Mouse (Mus musculus) limb, embryonic 12.5 days (tissue): ENCODE measurements around the gene Msrb3. TPM values are rescaled to one million over a fixed set of nuclear protein-coding genes. Genes with fewer than 3 reads are reported as not detected.

Source experiments
- ATAC-seq: fragments of 200-750 bp; cut with Nextera tagmentation; 2 replicates; pipeline ENCODE4 v1.8.0; 2017; ENCODE audit warnings: low read depth, moderate TSS enrichment; ENCODE audit not compliant: insufficient number of reproducible peaks, insufficient read depth, low FRiP score, low TSS enrichment
- H3K27ac ChIP-seq: fragments of 300-500 bp; sonication (generic); 2 replicates; pipeline ENCODE4 v1.5.1; 2016; ENCODE audit warnings: mild to moderate bottlenecking, moderate library complexity
- H3K27me3 ChIP-seq: fragments of 300-500 bp; sonication (generic); 2 replicates; pipeline ENCODE4 v1.6.1; 2016; ENCODE audit warnings: mild to moderate bottlenecking, moderate library complexity
- H3K36me3 ChIP-seq: fragments of 300-500 bp; sonication (generic); 2 replicates; pipeline ENCODE4 v1.6.1; 2016; ENCODE audit warnings: mild to moderate bottlenecking, moderate library complexity
- H3K4me1 ChIP-seq: fragments of 300-500 bp; sonication (generic); replicated peaks from 2 replicates; pipeline ENCODE4 v1.6.1; 2016
- H3K4me2 ChIP-seq: fragments of 300-500 bp; sonication (generic); 2 replicates; pipeline ENCODE4 v1.6.1; 2016; ENCODE audit warnings: mild to moderate bottlenecking, moderate library complexity
- H3K4me3 ChIP-seq: fragments of 300-500 bp; sonication (generic); replicated peaks from 2 replicates; pipeline ENCODE4 v1.5.1; 2016; ENCODE audit warnings: mild to moderate bottlenecking
- H3K9ac ChIP-seq: fragments of 300-500 bp; sonication (generic); replicated peaks from 2 replicates; pipeline ENCODE4 v1.6.1; 2016; ENCODE audit warnings: mild to moderate bottlenecking, moderate library complexity
- H3K9me3 ChIP-seq: fragments of 300-500 bp; sonication (generic); 2 replicates; pipeline ENCODE4 v1.6.1; 2016; ENCODE audit warnings: mild to moderate bottlenecking, moderate library complexity
- WGBS: fragments of 180-500 bp; shearing (Covaris S2); methylation state at CpG from one replicate; pipeline ENCODE4 v1.1.7; 2016; 5-methylcytosine and 5-hydroxymethylcytosine counted together
- polyA plus RNA-seq: library from polyadenylated mRNA; unstranded; fragments of >200 nt; fragmentation: Nextera tagmentation; extraction: Ambion mirVana; gene quantifications from 2 replicates; pipeline ENCODE4 v1.2.1, GENCODE M21; 2016

The Msrb3 gene
- polyA plus RNA-seq, 1 experiment from 2014 or later = 8.6 TPM

- Histone ChIP-seq H3K27me3 (no peaks in the 10 kb centered on the region; the same call in 1 of the 2 replicates), H3K4me1 (peaks cover 55% of the 10 kb centered on the region), H3K4me3 (no peak overlapping the region), H3K9ac (no peak overlapping the region), H3K9me3 (no peaks in the 10 kb centered on the region), H3K36me3 (no peaks in the 10 kb centered on the region), H3K4me2 (peak overlapping the region; percentile 23; the same call in 1 of the 2 replicates), H3K27ac (no peak overlapping the region)
- ATAC-seq = no peak
- 65% methylated on average over 20 of the region's 20 CpGs for WGBS
Observed at GRCm38 (mm10) chr10:120876549-120877270, 22.2 kb downstream of the Msrb3 start.

- no peaks in the 10 kb centered on the region; the same call in 1 of the 2 replicates for H3K27me3 ChIP-seq
- H3K4me3 ChIP-seq = no peak overlapping the region
- no peak overlapping the region for H3K27ac ChIP-seq
- no peak for ATAC-seq
- peaks cover 59% of the 10 kb centered on the region for H3K4me1 ChIP-seq
- H3K9ac ChIP-seq = no peak overlapping the region
- H3K9me3 ChIP-seq = no peaks in the 10 kb centered on the region
- WGBS = 18% methylated on average over 26 of the region's 26 CpGs
- H3K4me2 ChIP-seq = peak overlapping the region; percentile 23; the same call in 1 of the 2 replicates
- no peaks in the 10 kb centered on the region for H3K36me3 ChIP-seq
Observed at GRCm38 (mm10) chr10:120875672-120876463, 23.0 kb downstream of the Msrb3 start.

- no peaks in the 10 kb centered on the region for H3K36me3 ChIP-seq
- H3K27me3 ChIP-seq = no peaks in the 10 kb centered on the region; the same call in 1 of the 2 replicates
- peaks cover 69% of the 10 kb centered on the region for H3K4me1 ChIP-seq
- ATAC-seq = no peak
- H3K27ac ChIP-seq = 0 out of 2 replicates have a peak overlapping the region, but pooled peaks have one; percentile 26
- no peak overlapping the region for H3K4me3 ChIP-seq
- H3K9ac ChIP-seq = no peak overlapping the region
- 27% methylated on average over 12 of the region's 12 CpGs for WGBS
- peak overlapping the region; percentile 17; the same call in 1 of the 2 replicates for H3K4me2 ChIP-seq
- H3K9me3 ChIP-seq = no peaks in the 10 kb centered on the region
Observed at GRCm38 (mm10) chr10:120874261-120874660, 24.6 kb downstream of the Msrb3 start.

- peaks cover 69% of the 10 kb centered on the region for H3K4me1 ChIP-seq
Observed at GRCm38 (mm10) chr10:120873646-120874201, 25.2 kb downstream of the Msrb3 start.

GRCm38 (mm10) chr10:120872483-120872862 is 26.4 kb downstream of the Msrb3 start:
- H3K36me3 ChIP-seq = no peaks in the 10 kb centered on the region
- peak overlapping the region; percentile 11; the same call in 1 of the 2 replicates for H3K4me3 ChIP-seq
- peak overlapping the region; percentile 49 for H3K4me2 ChIP-seq
- H3K27ac ChIP-seq = peak overlapping the region; percentile 78
- H3K9ac ChIP-seq = no peak overlapping the region
- peaks cover 69% of the 10 kb centered on the region for H3K4me1 ChIP-seq
- under 1% methylated on average over 13 of the region's 13 CpGs for WGBS
- no peaks in the 10 kb centered on the region for H3K9me3 ChIP-seq
- ATAC-seq = peak; percentile 92
- H3K27me3 ChIP-seq = no peaks in the 10 kb centered on the region; the same call in 1 of the 2 replicates

More at GRCm38 (mm10) chr10:120873646-120874201, 25.2 kb downstream of the Msrb3 start:
- Histone ChIP-seq H3K4me3 (no peak overlapping the region), H3K9ac (no peak overlapping the region; the same call in 1 of the 2 replicates), H3K4me2 (peak overlapping the region; percentile 17; the same call in 1 of the 2 replicates), H3K27ac (peak overlapping the region; percentile 41; the same call in 1 of the 2 replicates), H3K9me3 (no peaks in the 10 kb centered on the region), H3K36me3 (no peaks in the 10 kb centered on the region), H3K27me3 (no peaks in the 10 kb centered on the region; the same call in 1 of the 2 replicates)
- 28% methylated on average over 8 of the region's 8 CpGs for WGBS
- ATAC-seq = no peak

GRCm38 (mm10) chr10:120871630-120872482 is 27.0 kb downstream of the Msrb3 start:
- Histone ChIP-seq H3K27ac (peak overlapping the region; percentile 66), H3K9ac (no peak overlapping the region), H3K4me3 (peak overlapping the region; percentile 11; the same call in 1 of the 2 replicates), H3K36me3 (no peaks in the 10 kb centered on the region), H3K4me2 (peak overlapping the region; percentile 49), H3K9me3 (no peaks in the 10 kb centered on the region), H3K4me1 (peaks cover 65% of the 10 kb centered on the region), H3K27me3 (no peaks in the 10 kb centered on the region; the same call in 1 of the 2 replicates)
- WGBS = 25% methylated on average over 22 of the region's 22 CpGs
- ATAC-seq = no peak; the same call in 1 of the 2 replicates

- Histone ChIP-seq H3K36me3 (no peaks in the 10 kb centered on the region), H3K4me2 (no peak overlapping the region), H3K27me3 (no peaks in the 10 kb centered on the region; the same call in 1 of the 2 replicates), H3K4me3 (no peak overlapping the region), H3K27ac (peak overlapping the region; percentile 30; the same call in 1 of the 2 replicates), H3K9ac (no peak overlapping the region), H3K4me1 (peaks cover 62% of the 10 kb centered on the region), H3K9me3 (no peaks in the 10 kb centered on the region)
- 69% methylated on average over 14 of the region's 14 CpGs for WGBS
- ATAC-seq = no peak
Observed at GRCm38 (mm10) chr10:120871096-120871495, 27.8 kb downstream of the Msrb3 start.

- Histone ChIP-seq H3K36me3 (no peaks in the 10 kb centered on the region), H3K4me2 (no peak overlapping the region; the same call in 1 of the 2 replicates), H3K4me3 (no peak overlapping the region), H3K4me1 (peaks cover 56% of the 10 kb centered on the region), H3K9me3 (no peaks in the 10 kb centered on the region), H3K9ac (no peak overlapping the region), H3K27me3 (no peaks in the 10 kb centered on the region), H3K27ac (no peak overlapping the region)
- WGBS = 84% methylated on average over 22 of the region's 22 CpGs
- ATAC-seq = no peak
Observed at GRCm38 (mm10) chr10:120869241-120869775, 29.6 kb downstream of the Msrb3 start.

GRCm38 (mm10) chr10:120864446-120864845 is 34.5 kb downstream of the Msrb3 start:
- WGBS = 11% methylated on average over 9 of the region's 9 CpGs
- peaks cover 28% of the 10 kb centered on the region for H3K4me1 ChIP-seq
- H3K4me2 ChIP-seq = no peak overlapping the region
- H3K36me3 ChIP-seq = 0 out of 2 replicates have a peak, but pooled peaks cover 3% of the 10 kb centered on the region
- ATAC-seq = peak; percentile 42; the same call in 1 of the 2 replicates
- H3K9me3 ChIP-seq = no peaks in the 10 kb centered on the region
- no peak overlapping the region for H3K9ac ChIP-seq
- no peak overlapping the region for H3K27ac ChIP-seq
- no peaks in the 10 kb centered on the region for H3K27me3 ChIP-seq
- no peak overlapping the region for H3K4me3 ChIP-seq

GRCm38 (mm10) chr10:120861674-120862073 is 37.2 kb downstream of the Msrb3 start:
- no peak for ATAC-seq
- WGBS = 94% methylated on average over 12 of the region's 12 CpGs

More at GRCm38 (mm10) chr10:120861674-120862073, 37.2 kb downstream of the Msrb3 start:
- Histone ChIP-seq H3K4me3 (no peak overlapping the region), H3K36me3 (0 out of 2 replicates have a peak, but pooled peaks cover 3% of the 10 kb centered on the region), H3K27ac (no peak overlapping the region), H3K9me3 (no peaks in the 10 kb centered on the region), H3K4me2 (no peak overlapping the region), H3K4me1 (peaks cover 48% of the 10 kb centered on the region), H3K9ac (no peak overlapping the region), H3K27me3 (no peaks in the 10 kb centered on the region)
